Mouse (Mus musculus) layer of hippocampus, postnatal 14 days (tissue): ENCODE data around the gene Lta. TPM values are rescaled to one million over a fixed set of nuclear protein-coding genes. Genes with fewer than 3 reads are reported as not detected.
"Not testable (repeated sequence)": the region's sequence is repeated elsewhere in the genome, so short reads cannot be mapped to it uniquely, and the experiment has no call there.

Source experiments
- DNase-seq, 2 experiments: peaks; one replicate each; pipeline ENCODE4 v3.0.0; 2021 to 2022; ENCODE audit warnings: low spot score in 2 of 2, mixed read lengths in 1 of 2
- total RNA-seq, 2 experiments: library from RNA; stranded (reverse); gene quantifications; 2 replicates each; pipeline ENCODE4 v1.2.3; 2021

Lta gene
- total RNA-seq, 2 experiments from 2014 or later: 0.62 to 1.1 TPM

GRCm38 (mm10) chr17:35240384-35241304, 35.5 kb upstream of the Lta start:
- peak in 1 of 2 experiments; percentile 50 for DNase-seq

GRCm38 (mm10) chr17:35239700-35240099, 34.5 kb upstream of the Lta start:
- DNase-seq: no peak

- DNase-seq: no peak
Observed at GRCm38 (mm10) chr17:35237504-35237903, 32.4 kb upstream of the Lta start.

GRCm38 (mm10) chr17:35236996-35237395, 31.8 kb upstream of the Lta start:
- no peak for DNase-seq

GRCm38 (mm10) chr17:35236390-35236746, 31.2 kb upstream of the Lta start:
- peak; percentile 99 to 100 for DNase-seq

- DNase-seq: peak; percentile 88 to 96
Observed at GRCm38 (mm10) chr17:35235614-35236389, 30.7 kb upstream of the Lta start, which contains the start of gene Nfkbil1. Nfkbil1 (minus strand) TSS chr17:35235792.

GRCm38 (mm10) chr17:35234903-35235302, 29.8 kb upstream of the Lta start:
- DNase-seq: no peak

GRCm38 (mm10) chr17:35234090-35234489, 28.9 kb upstream of the Lta start:
- DNase-seq: not testable (repeated sequence)

GRCm38 (mm10) chr17:35233114-35233980, 28.2 kb upstream of the Lta start, which contains the start of gene Atp6v1g2:
Atp6v1g2 (plus strand) TSS chr17:35233660.
- no peak for DNase-seq

GRCm38 (mm10) chr17:35232659-35233058, 27.5 kb upstream of the Lta start:
- DNase-seq: no peak

GRCm38 (mm10) chr17:35232043-35232442, 26.9 kb upstream of the Lta start:
- peak; percentile 83 to 86 for DNase-seq

- DNase-seq: no peak
Observed at GRCm38 (mm10) chr17:35231022-35231421, 25.9 kb upstream of the Lta start.

- no peak for DNase-seq
Observed at GRCm38 (mm10) chr17:35226561-35227046, 21.5 kb upstream of the Lta start.

- DNase-seq: no peak
Observed at GRCm38 (mm10) chr17:35225456-35225855, 20.3 kb upstream of the Lta start.

GRCm38 (mm10) chr17:35224641-35225040, 19.5 kb upstream of the Lta start:
- DNase-seq: no peak

- no peak for DNase-seq
Observed at GRCm38 (mm10) chr17:35222299-35222698, 17.1 kb upstream of the Lta start.

- DNase-seq: no peak
Observed at GRCm38 (mm10) chr17:35220156-35220952, 15.2 kb upstream of the Lta start, which contains the start of gene Gm16181. Gm16181 (plus strand) TSS chr17:35220834.

- no peak for DNase-seq
Observed at GRCm38 (mm10) chr17:35219601-35220041, 14.5 kb upstream of the Lta start.

- no peak for DNase-seq
Observed at GRCm38 (mm10) chr17:35218516-35219193, 13.5 kb upstream of the Lta start.
